Mouse (Mus musculus): Measurements from ENCODE around the gene Fbxl17. TPM values are rescaled to one million over a fixed set of nuclear protein-coding genes. Genes with fewer than 3 reads are reported as not detected.
A peak's percentile ranks its signal among the peaks of the same experiment; 100 is the strongest.

Fbxl17 gene
- polyA plus RNA-seq, 1 experiment from 2014 or later: 11.1 TPM

DNA sequence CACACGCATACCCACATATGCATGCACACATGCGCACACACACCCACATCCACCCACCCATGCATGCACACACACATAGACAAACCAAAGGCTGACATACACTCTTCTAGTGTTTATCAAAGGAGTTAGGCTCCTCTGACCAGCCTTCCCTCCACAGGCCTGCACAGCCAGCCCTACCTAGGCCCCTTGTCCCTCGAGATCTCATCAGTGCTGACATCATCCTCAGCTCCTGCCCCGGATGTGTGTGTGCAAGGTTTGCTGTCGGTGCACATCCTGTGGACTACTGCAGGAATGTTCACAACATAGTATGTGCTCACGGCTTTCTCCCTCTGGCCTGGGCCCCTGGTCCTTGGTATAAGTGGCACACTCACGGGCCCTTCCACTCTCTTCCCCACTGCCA, 177.0 kb downstream of the Fbxl17 start:
- H3K9me3 ChIP-seq (replicated peaks): no peaks in the 10 kb centered on the region
- H3K4me1 ChIP-seq (replicated peaks): peaks cover 14% of the 10 kb centered on the region
- no peak for ATAC-seq (replicated peaks; ENCODE audit: insufficient number of reproducible peaks, insufficient read depth, low FRiP score, low read depth)
- no peak overlapping the region for H3K4me2 ChIP-seq
- H3K36me3 ChIP-seq: no peaks in the 10 kb centered on the region
- H3K4me3 ChIP-seq: no peak overlapping the region
- H3K9ac ChIP-seq: no peak overlapping the region
- 65% methylated on average over 7 of the region's 7 CpGs for WGBS
- H3K27ac ChIP-seq: no peak overlapping the region
- H3K27me3 ChIP-seq: no peaks in the 10 kb centered on the region

DNA sequence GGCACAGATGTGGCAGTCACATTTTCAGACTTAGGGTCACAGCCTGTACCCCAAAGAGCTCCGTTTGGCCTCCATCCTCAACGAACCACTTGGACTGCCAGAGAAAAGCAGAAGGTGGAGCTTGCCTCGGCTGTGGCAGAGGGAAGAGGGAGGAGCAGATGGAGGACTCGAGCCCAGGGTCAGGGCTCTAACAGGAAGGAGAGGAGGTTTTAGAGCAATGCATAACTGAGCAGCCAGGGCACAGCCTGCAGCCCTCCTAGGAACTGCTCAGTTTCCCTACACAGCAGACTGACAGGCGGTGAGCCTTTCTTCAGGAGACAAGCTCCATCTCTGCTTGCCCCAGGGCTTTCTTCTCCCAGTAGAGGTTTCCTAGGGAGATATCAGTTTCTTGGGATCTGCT, 178.5 kb downstream of the Fbxl17 start:
- H3K4me1 ChIP-seq (replicated peaks): peaks cover 28% of the 10 kb centered on the region
- no peaks in the 10 kb centered on the region for H3K9me3 ChIP-seq (replicated peaks)
- no peak overlapping the region for H3K4me3 ChIP-seq
- WGBS: 42% methylated on average over 5 of the region's 5 CpGs
- H3K4me2 ChIP-seq: no peak overlapping the region
- H3K36me3 ChIP-seq: no peaks in the 10 kb centered on the region
- no peak for ATAC-seq (replicated peaks; ENCODE audit: insufficient number of reproducible peaks, insufficient read depth, low FRiP score, low read depth)
- H3K9ac ChIP-seq: no peak overlapping the region
- H3K27ac ChIP-seq: no peak overlapping the region
- H3K27me3 ChIP-seq: no peaks in the 10 kb centered on the region

DNA sequence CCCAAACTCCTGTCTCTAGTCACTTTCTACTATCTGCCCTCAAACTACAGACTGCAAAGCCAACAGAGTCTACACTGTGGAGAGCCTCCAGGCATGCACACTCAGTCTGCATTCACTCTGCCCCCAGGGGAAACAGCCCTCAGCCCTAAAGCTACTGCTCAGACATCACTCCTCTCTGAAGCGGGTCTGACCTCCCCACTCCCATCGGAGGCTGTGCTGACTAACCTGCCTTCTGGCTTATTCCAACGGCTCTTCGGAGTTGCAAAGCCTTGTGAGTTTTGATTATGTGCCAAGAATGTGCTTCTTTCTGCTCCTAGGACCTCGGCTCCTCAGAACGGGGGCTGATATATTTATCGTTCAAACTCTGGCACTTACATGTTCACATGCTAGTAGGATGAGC, 182.3 kb downstream of the Fbxl17 start:
- Histone ChIP-seq H3K4me3 (peak overlapping the region; percentile 12; the same call in 1 of the 2 replicates), H3K27ac (peak overlapping the region; percentile 65), H3K36me3 (no peaks in the 10 kb centered on the region), H3K4me2 (peak overlapping the region; percentile 52), H3K9ac (no peak overlapping the region), H3K9me3 (replicated peaks) (no peaks in the 10 kb centered on the region), H3K4me1 (replicated peaks) (peaks cover 33% of the 10 kb centered on the region), H3K27me3 (no peaks in the 10 kb centered on the region)
- WGBS: 10% methylated on average over 7 of the region's 7 CpGs
- no peak for ATAC-seq (replicated peaks; ENCODE audit: insufficient number of reproducible peaks, insufficient read depth, low FRiP score, low read depth)

DNA sequence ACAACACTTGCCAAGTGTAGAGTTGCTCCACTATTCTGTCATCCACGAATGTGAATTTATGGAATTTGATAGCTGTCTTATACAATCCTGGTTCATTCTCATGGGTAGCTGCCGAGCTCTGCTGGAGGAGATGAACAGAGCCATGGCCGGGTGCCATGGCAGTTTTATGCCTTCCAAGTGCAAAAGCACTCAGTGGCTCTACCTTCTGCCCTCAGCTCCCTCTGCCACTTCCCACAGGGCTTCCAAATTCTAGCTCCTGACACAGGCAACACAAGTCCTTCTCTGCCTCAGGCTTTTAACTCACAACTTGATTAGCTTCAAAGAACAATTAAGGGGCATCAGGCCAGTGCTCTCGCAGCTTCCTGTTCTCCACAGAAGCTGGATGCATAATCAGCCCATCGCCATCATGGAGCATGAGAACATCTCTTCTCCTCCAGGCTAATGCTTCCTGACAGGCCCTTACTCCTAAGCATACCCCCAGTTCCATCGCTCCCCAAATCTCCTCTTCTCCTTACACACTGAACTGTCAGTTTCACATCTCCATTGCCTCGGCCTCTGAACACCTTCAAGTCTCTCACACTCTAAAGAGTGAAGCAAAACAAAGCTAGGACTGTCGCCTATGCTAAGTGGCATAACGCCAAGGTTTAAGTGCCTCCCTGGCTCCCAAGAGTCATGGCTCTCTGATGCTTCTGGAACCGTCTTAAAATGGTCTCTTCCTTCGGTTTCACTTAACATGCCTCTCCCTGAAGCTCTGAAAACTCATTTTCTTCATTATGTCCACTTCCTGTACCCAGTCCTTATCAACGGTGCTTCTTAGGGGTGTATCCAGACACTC, 184.0 kb downstream of the Fbxl17 start:
- no peak for ATAC-seq (replicated peaks; ENCODE audit: insufficient number of reproducible peaks, insufficient read depth, low FRiP score, low read depth)

DNA sequence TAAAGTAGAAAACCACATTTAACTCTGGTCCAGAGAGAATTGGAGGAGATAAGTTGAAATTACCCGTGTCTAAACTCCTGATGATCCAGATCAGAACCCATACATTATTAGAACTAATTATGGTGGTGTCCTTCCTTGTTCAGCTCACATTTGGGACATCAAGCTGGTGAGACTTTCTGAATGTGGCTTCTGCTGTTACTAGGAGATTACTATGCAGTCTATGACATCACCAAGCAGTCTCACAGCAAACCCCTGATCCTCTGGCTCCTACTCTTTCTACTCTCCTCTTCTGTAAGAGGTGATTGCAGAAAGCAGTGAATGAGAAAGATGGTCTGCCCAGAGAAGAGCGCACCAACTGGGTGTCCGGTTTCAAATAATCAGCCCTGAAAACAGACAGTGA, 187.0 kb downstream of the Fbxl17 start:
- no peaks in the 10 kb centered on the region for H3K9me3 ChIP-seq (replicated peaks)
- no peak for ATAC-seq (replicated peaks; ENCODE audit: insufficient number of reproducible peaks, insufficient read depth, low FRiP score, low read depth)
- 92% methylated on average over 3 of the region's 3 CpGs for WGBS
- peaks cover 29% of the 10 kb centered on the region for H3K4me1 ChIP-seq (replicated peaks)
- H3K9ac ChIP-seq: no peak overlapping the region
- H3K4me3 ChIP-seq: no peak overlapping the region
- H3K27me3 ChIP-seq: no peaks in the 10 kb centered on the region
- no peak overlapping the region for H3K4me2 ChIP-seq
- H3K27ac ChIP-seq: no peak overlapping the region
- H3K36me3 ChIP-seq: no peaks in the 10 kb centered on the region

More for the DNA sequence above, 184.0 kb downstream of the Fbxl17 start:
- WGBS: 62% methylated on average over 12 of the region's 12 CpGs
- H3K9ac ChIP-seq: no peak overlapping the region
- H3K4me3 ChIP-seq: no peak overlapping the region
- peaks cover 38% of the 10 kb centered on the region for H3K4me1 ChIP-seq (replicated peaks)
- no peaks in the 10 kb centered on the region for H3K36me3 ChIP-seq
- H3K9me3 ChIP-seq (replicated peaks): no peaks in the 10 kb centered on the region
- no peaks in the 10 kb centered on the region for H3K27me3 ChIP-seq
- no peak overlapping the region for H3K27ac ChIP-seq
- H3K4me2 ChIP-seq: no peak overlapping the region

DNA sequence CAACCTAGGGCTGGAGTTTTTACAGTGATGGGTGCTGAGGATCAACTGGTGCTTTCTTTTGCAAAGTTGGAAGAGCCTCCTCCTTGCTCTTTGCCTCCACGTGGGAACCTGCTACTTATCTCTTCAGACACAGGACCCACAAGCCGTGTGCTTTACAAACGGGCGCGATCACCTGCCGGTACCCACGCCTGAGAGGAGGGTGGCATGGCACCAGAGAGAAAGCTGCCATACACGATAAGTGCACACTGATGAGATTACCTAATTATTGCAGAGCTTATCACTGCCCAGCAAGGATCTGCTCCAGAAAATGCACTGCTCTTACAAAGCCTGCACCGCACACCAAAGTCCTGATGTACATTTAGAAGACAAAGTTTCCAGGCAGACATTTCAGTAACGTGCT, 187.5 kb downstream of the Fbxl17 start:
- no peaks in the 10 kb centered on the region for H3K27me3 ChIP-seq
- H3K4me3 ChIP-seq: no peak overlapping the region
- H3K4me1 ChIP-seq (replicated peaks): peaks cover 25% of the 10 kb centered on the region
- WGBS: 66% methylated on average over 10 of the region's 10 CpGs
- no peak overlapping the region for H3K27ac ChIP-seq
- no peaks in the 10 kb centered on the region for H3K9me3 ChIP-seq (replicated peaks)
- no peak overlapping the region for H3K4me2 ChIP-seq
- H3K9ac ChIP-seq: no peak overlapping the region
- ATAC-seq (replicated peaks; ENCODE audit: insufficient number of reproducible peaks, insufficient read depth, low FRiP score, low read depth): no peak
- no peaks in the 10 kb centered on the region for H3K36me3 ChIP-seq

DNA sequence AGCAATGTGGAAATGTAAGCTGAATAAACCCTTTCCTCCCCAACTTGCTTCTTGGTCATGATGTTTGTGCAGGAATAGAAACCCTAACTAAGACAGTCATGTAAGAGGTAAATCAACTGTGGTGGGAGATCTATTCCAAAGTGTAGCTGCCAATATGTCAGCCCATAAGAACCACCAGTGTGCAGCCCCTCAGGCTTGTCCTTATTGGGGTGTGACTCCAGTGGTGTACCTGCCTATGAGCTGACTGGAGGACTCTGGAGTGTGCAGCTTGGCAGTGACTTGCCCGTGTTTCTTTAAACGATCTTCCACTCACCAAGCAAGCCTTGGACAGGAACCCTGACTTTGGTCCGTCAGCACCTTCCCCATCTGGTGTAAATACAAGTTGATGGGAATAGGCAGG, 188.2 kb downstream of the Fbxl17 start:
- 66% methylated on average over 3 of the region's 3 CpGs for WGBS
- Histone ChIP-seq H3K9ac (no peak overlapping the region), H3K9me3 (replicated peaks) (no peaks in the 10 kb centered on the region), H3K36me3 (no peaks in the 10 kb centered on the region), H3K27me3 (no peaks in the 10 kb centered on the region), H3K4me1 (replicated peaks) (peaks cover 18% of the 10 kb centered on the region), H3K27ac (no peak overlapping the region), H3K4me2 (no peak overlapping the region), H3K4me3 (no peak overlapping the region)
- ATAC-seq (replicated peaks; ENCODE audit: insufficient number of reproducible peaks, insufficient read depth, low FRiP score, low read depth): no peak

DNA sequence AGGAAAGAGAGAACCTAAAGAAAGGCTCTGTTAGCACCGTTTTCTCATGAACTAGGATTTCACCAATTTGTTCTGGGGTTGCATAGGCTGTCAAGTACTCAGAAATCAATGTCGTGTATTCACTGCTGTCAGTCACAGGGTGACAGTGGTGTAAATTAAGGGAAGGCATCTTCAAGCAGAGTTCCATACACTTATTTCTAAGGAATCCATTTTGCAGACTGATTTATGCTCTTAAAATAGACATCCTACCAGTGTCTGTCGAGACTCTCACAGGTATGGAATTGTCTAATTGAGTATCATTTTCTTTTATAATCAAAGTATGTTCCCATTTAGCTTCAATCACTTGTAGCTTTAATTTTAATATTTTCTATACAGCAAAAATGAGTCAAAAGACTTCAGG, 189.8 kb downstream of the Fbxl17 start:
- no peak for ATAC-seq (replicated peaks; ENCODE audit: insufficient number of reproducible peaks, insufficient read depth, low FRiP score, low read depth)
- WGBS: 73% methylated on average over 3 of the region's 3 CpGs
- Histone ChIP-seq H3K4me2 (no peak overlapping the region), H3K4me3 (no peak overlapping the region), H3K27ac (no peak overlapping the region), H3K9ac (no peak overlapping the region), H3K36me3 (no peaks in the 10 kb centered on the region), H3K4me1 (replicated peaks) (peaks cover 6% of the 10 kb centered on the region), H3K9me3 (replicated peaks) (no peaks in the 10 kb centered on the region), H3K27me3 (no peaks in the 10 kb centered on the region)

DNA sequence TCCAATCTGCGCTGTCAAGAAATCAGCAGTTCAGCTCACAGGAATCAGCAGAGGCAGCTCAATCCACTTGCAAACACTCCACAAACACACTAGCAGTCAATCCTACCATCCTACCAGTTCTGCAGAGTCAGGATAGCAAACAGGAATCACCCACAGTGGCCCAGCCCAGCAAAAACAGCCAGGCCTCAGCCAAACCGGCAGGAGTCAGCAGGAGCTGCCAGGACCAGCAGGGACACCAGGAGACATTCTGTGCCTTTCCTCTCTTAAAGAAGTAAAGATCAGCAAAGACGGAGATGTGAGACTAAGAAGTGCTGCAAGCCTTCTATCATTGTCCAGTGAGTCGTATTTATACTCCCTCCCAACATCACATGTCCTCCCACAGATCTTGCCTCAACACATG, 196.0 kb downstream of the Fbxl17 start:
- Histone ChIP-seq H3K9ac (no peak overlapping the region), H3K36me3 (no peaks in the 10 kb centered on the region), H3K9me3 (replicated peaks) (no peaks in the 10 kb centered on the region), H3K27ac (no peak overlapping the region; the same call in 1 of the 2 replicates), H3K4me2 (no peak overlapping the region), H3K4me1 (replicated peaks) (peaks cover 8% of the 10 kb centered on the region), H3K27me3 (no peaks in the 10 kb centered on the region), H3K4me3 (no peak overlapping the region)
- 36% methylated on average over 4 of the region's 4 CpGs for WGBS
- no peak for ATAC-seq (replicated peaks; ENCODE audit: insufficient number of reproducible peaks, insufficient read depth, low FRiP score, low read depth)

DNA sequence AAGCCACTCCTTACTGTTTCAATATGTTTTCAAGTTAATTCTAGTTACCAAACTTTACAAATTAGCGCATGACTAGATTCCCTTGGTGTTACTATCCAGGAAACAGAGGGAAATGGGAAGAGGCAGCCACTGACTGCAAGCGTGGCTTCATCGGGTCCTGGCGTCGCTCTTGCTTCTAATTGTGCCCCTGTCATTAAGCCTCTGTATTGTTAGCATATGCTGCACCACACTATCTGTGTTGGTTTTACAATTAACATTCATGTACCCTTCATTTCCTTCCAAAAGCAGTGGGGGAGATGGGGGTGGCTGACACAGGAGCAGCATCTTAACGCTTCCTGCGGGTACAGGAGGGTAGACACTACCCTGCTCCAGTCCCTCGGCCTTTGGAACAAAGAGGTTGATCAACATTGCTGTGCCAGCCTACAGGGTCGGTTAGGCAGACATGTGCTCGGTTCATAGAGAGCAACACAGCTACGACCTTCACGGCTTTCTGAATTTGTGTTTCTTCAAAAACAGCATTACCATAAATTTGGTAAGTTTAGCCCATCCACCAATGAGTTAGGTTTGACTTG, 197.9 kb downstream of the Fbxl17 start:
- H3K36me3 ChIP-seq: no peaks in the 10 kb centered on the region
- ATAC-seq (replicated peaks; ENCODE audit: insufficient number of reproducible peaks, insufficient read depth, low FRiP score, low read depth): no peak
- no peak overlapping the region for H3K4me3 ChIP-seq
- H3K9ac ChIP-seq: no peak overlapping the region
- H3K27ac ChIP-seq: no peak overlapping the region
- no peaks in the 10 kb centered on the region for H3K27me3 ChIP-seq
- no peak overlapping the region for H3K4me2 ChIP-seq
- no peaks in the 10 kb centered on the region for H3K9me3 ChIP-seq (replicated peaks)
- 83% methylated on average over 12 of the region's 12 CpGs for WGBS
- peaks cover 8% of the 10 kb centered on the region for H3K4me1 ChIP-seq (replicated peaks)

DNA sequence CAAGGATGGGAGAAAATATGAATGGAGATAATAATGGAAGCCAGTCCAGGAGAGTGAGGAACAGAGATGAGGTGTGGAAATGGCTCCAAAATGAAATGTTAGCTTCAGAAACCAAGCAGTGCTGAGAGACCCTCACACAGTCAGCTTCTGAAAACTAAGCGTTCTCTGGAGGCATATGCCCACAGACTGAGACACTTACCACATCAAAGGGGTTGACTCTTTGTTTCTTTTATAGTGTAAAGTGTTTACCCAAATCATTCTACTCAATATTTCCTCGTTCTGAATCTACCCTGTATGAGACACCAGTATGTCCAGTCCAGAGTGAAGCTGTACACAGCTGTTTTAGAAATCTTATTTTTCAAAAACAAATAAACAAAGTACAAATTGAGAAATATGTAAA, 204.3 kb downstream of the Fbxl17 start:
- Histone ChIP-seq H3K4me3 (no peak overlapping the region), H3K9me3 (replicated peaks) (no peaks in the 10 kb centered on the region), H3K9ac (no peak overlapping the region), H3K4me2 (no peak overlapping the region), H3K27ac (no peak overlapping the region), H3K4me1 (replicated peaks) (no peaks in the 10 kb centered on the region), H3K36me3 (no peaks in the 10 kb centered on the region), H3K27me3 (no peaks in the 10 kb centered on the region)
- 59% methylated on average over 2 of the region's 2 CpGs for WGBS
- ATAC-seq (replicated peaks; ENCODE audit: insufficient number of reproducible peaks, insufficient read depth, low FRiP score, low read depth): no peak

DNA sequence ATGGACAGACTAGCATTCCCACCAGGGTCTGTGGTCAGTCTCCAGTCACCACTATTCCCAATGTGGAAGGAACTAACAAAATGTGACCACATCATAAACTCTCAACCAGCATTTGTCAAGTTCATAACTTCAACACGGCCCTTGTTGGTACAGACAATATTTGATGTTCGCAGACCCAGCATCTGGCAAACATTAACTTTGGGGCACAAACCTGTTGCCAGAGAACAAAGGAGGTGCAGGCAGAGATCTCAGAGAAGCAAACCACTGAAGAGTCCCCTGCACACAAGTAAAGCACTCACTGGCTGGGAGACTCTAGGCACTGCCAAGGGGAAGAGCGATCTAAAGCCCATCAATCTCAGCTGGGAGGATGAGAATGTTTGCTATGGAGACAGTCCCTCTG, 204.9 kb downstream of the Fbxl17 start:
- no peaks in the 10 kb centered on the region for H3K27me3 ChIP-seq
- no peak overlapping the region for H3K4me3 ChIP-seq
- no peaks in the 10 kb centered on the region for H3K36me3 ChIP-seq
- H3K4me1 ChIP-seq (replicated peaks): peaks cover under 1% of the 10 kb centered on the region
- H3K9ac ChIP-seq: no peak overlapping the region
- 78% methylated on average over 3 of the region's 3 CpGs for WGBS
- no peak for ATAC-seq (replicated peaks; ENCODE audit: insufficient number of reproducible peaks, insufficient read depth, low FRiP score, low read depth)
- H3K9me3 ChIP-seq (replicated peaks): no peaks in the 10 kb centered on the region
- H3K4me2 ChIP-seq: no peak overlapping the region
- H3K27ac ChIP-seq: no peak overlapping the region
